Mouse (Mus musculus) olfactory bulb, adult 2 months (tissue): ENCODE measurements around the gene Appl1. TPM values are rescaled to one million over a fixed set of nuclear protein-coding genes. Genes with fewer than 3 reads are reported as not detected.
"Not testable (repeated sequence)": the region's sequence is repeated elsewhere in the genome, so short reads cannot be mapped to it uniquely, and the experiment has no call there.

Source experiments
- H3K27ac ChIP-seq: fragments of 200-500 bp; 2 replicates; pipeline ENCODE4 v1.5.1; 2012; ENCODE audit warnings: low read depth, low read length; ENCODE audit not compliant: insufficient read depth
- H3K4me1 ChIP-seq: fragments of 200-500 bp; 2 replicates; pipeline ENCODE4 v1.6.1; 2012; ENCODE audit warnings: low read length; ENCODE audit not compliant: control insufficient read depth, insufficient read depth
- H3K4me3 ChIP-seq: fragments of 200-500 bp; 2 replicates; pipeline ENCODE4 v1.5.1; 2012; ENCODE audit warnings: mild to moderate bottlenecking, low read depth, low read length, moderate library complexity; ENCODE audit not compliant: insufficient read depth
- CTCF ChIP-seq: fragments of 200-500 bp; IDR thresholded peaks from 2 replicates; pipeline ENCODE4 v1.5.1; 2012; ENCODE audit warnings: low read depth, mild to moderate bottlenecking, low read length, moderate library complexity; ENCODE audit not compliant: insufficient read depth
- POLR2A ChIP-seq: fragments of 200-500 bp; IDR thresholded peaks from 2 replicates; pipeline ENCODE4 v1.6.1; 2012; ENCODE audit warnings: mild to moderate bottlenecking, low read depth, low read length, moderate library complexity; ENCODE audit not compliant: insufficient read depth
- WGBS: fragments of 180-500 bp; shearing (Covaris S2); methylation state at CpG from one replicate; pipeline ENCODE4 v1.1.7; 2018; 5-methylcytosine and 5-hydroxymethylcytosine counted together
- polyA plus RNA-seq: library from polyadenylated mRNA; stranded (reverse); fragments of >200 nt; gene quantifications from 2 replicates; pipeline ENCODE4 v1.2.4, GENCODE M21; 2012; ENCODE audit warnings: low replicate concordance; ENCODE audit not compliant: missing spikeins, insufficient read depth, insufficient read length

The Appl1 gene
- polyA plus RNA-seq, 1 experiment: not detected

GRCm38 (mm10) chr14:26919310-26919709, 51.7 kb downstream of the Appl1 start:
- Histone ChIP-seq H3K4me1 (no peaks in the 10 kb centered on the region), H3K4me3 (no peak overlapping the region), H3K27ac (no peak overlapping the region)
- TF ChIP-seq POLR2A (no peak), CTCF (no peak)
- 97% methylated on average over 3 of the region's 3 CpGs for WGBS

DNA sequence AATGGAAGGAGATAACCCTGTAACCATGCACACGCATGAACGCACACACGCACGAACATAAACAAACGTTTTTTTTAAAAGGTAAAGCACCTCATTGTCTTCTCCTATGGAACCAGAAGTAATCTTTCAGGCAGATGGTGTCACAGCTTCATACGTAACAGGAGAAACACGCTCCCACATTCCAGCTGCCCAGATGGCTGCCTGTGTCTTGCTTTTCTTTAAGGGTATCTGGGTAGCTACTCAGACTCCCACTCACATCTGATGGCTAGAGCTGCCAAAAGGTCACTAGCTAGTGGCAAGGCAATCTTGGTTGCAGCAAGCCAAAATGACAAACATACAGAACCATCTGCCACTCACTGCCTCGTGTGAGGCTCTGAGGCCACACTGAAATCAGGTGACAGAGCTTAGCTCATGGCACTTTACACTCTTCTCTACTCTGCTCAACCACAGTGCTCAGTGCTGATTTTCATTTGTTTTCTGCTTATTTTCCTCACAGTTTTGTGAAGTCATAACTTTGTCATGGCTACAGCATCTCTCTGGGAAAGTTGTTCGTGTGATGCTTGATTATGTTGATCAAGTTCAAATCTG, 57.3 kb downstream of the Appl1 start:
- 76% methylated on average over 9 of the region's 9 CpGs for WGBS
- Histone ChIP-seq H3K4me1 (no peaks in the 10 kb centered on the region), H3K27ac (no peak overlapping the region), H3K4me3 (no peak overlapping the region)
- TF ChIP-seq POLR2A (no peak), CTCF (no peak)

DNA sequence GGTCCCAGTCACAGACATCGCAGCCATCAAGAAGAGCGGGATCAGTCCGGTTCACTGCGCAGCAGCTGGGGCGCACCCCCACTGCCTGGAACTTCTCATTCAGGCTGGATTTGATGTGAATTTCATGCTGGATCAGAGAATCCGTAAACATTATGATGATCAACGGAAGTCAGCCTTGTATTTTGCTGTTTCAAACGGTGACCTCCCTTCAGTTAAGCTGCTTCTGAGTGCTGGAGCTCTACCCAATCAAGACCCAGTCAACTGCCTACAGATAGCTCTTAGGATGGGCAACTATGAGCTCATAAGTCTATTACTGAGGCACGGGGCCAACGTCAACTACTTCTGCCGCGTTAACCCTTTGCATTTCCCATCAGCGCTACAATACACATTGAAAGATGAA, 59.2 kb downstream of the Appl1 start:
- TF ChIP-seq CTCF: no peak
- no peak for TF ChIP-seq POLR2A
- Histone ChIP-seq H3K4me1 (no peaks in the 10 kb centered on the region), H3K4me3 (no peak overlapping the region), H3K27ac (no peak overlapping the region)
- WGBS: 91% methylated on average over 13 of the region's 13 CpGs

DNA sequence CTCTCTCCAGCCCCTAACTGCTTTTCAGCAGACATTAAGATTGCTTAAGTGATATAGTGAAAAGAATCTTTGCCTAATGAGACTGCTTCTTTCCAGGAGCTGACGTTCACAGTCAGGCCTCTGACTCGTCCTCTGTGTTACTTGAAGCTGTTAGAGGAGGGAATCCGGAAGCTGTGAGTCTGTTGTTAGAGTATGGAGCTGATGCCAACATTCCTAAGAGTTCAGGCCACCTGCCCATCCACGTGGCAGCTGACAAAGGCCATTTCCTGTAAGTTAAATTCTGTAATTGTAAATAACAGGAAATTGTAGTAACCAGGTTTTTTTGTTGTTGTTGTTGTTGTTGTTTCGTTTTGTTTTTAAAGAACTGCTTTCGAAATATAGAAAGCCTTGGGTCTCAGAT, 59.8 kb downstream of the Appl1 start:
- Histone ChIP-seq H3K27ac (no peak overlapping the region), H3K4me3 (no peak overlapping the region), H3K4me1 (no peaks in the 10 kb centered on the region)
- no peak for TF ChIP-seq POLR2A
- no peak for TF ChIP-seq CTCF
- 54% methylated on average over 6 of the region's 6 CpGs for WGBS

GRCm38 (mm10) chr14:26910461-26910860, 60.6 kb downstream of the Appl1 start:
- not testable (repeated sequence) for H3K27ac ChIP-seq, H3K4me3 ChIP-seq, H3K4me1 ChIP-seq
- 56% methylated on average over 9 of the region's 9 CpGs for WGBS

DNA sequence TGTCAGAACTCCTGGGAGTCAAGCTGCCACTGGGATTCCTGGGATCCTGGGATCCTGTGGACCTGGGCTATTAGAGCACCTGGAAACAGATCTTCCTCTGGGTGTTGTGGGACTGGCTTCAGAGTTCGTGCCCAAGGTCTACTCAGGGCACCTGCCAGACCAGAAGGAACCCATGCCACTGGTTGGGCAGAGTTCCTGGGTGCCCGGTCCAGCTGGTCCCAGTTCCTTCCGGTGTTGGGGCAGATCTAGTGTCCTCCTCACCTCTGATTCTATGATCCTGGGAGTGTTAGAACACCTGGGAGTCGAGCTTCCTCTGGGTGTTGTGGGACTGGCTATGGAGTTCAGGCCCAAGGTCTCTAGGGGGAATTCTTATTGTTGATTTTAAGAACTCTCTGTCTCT, 63.6 kb downstream of the Appl1 start:
- TF ChIP-seq POLR2A (no peak), CTCF (no peak)
- Histone ChIP-seq H3K4me3 (no peak overlapping the region), H3K27ac (no peak overlapping the region), H3K4me1 (no peaks in the 10 kb centered on the region)
- WGBS: 86% methylated on average over 4 of the region's 4 CpGs

GRCm38 (mm10) chr14:26900893-26901292, 70.1 kb downstream of the Appl1 start:
- Histone ChIP-seq H3K27ac (no peak overlapping the region), H3K4me3 (no peak overlapping the region), H3K4me1 (no peaks in the 10 kb centered on the region; the same call in 1 of the 2 replicates)
- no peak for TF ChIP-seq CTCF
- TF ChIP-seq POLR2A: no peak
- 76% methylated on average over 12 of the region's 12 CpGs for WGBS

DNA sequence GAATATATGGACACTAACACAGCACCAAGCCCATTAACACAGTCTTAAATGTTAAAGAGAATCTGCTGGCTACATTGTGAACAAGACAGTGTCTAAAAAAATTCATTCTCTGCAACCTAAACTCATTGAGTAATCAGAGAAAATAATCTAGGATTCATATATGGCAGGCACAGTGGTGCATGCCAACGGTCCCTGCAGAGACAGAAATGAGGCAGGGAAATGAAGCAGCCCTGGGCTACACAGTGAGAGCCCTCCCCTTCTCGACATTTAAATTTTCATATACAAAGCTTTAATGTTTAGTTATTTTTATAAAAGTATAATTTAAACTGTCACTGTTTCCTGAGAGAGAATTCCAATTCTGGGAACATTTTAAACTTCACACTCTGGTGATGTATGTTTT, 71.5 kb downstream of the Appl1 start:
- Histone ChIP-seq H3K4me1 (no peaks in the 10 kb centered on the region; the same call in 1 of the 2 replicates), H3K27ac (no peak overlapping the region), H3K4me3 (no peak overlapping the region)
- no peak for TF ChIP-seq POLR2A
- 60% methylated on average over 2 of the region's 2 CpGs for WGBS

GRCm38 (mm10) chr14:26894392-26894791, 76.6 kb downstream of the Appl1 start, which contains the start of gene Asb14:
TSS of gene Asb14 (plus strand) at chr14:26894557.
- no peaks in the 10 kb centered on the region for H3K4me1 ChIP-seq
- WGBS: 91% methylated on average over 4 of the region's 4 CpGs
- TF ChIP-seq POLR2A (no peak), CTCF (no peak)
- no peak within 1 kb of the TSS for H3K4me3 ChIP-seq
- H3K27ac ChIP-seq: no peak within 1 kb of the TSS

- WGBS: 95% methylated on average over 3 of the region's 3 CpGs
- Histone ChIP-seq H3K4me1 (no peaks in the 10 kb centered on the region), H3K27ac (no peak overlapping the region), H3K4me3 (no peak overlapping the region)
- no peak for TF ChIP-seq POLR2A
These were observed 80.3 kb downstream of the Appl1 start for GRCm38 (mm10) chr14:26890777-26891176.
